Mouse (Mus musculus): Measurements from ENCODE around the gene Aspa.

The Aspa gene

GRCm38 (mm10) chr11:73257362-73257945, 71.9 kb downstream of the Aspa start:
- DNase-seq = no peak

All from kidney, adult 8-10 months (tissue).